Mouse (Mus musculus) WW6 (cell line): ENCODE results near the gene Nhej1.
A peak's percentile ranks its signal among the peaks of the same experiment; 100 is the strongest.

Source experiments
- DNase-seq: peaks from one replicate; pipeline ENCODE4 v3.0.0-alpha.2; 2013; ENCODE audit warnings: low read depth, low spot score

Gene Nhej1

GRCm38 (mm10) chr1:75124346-75125321 lies at the start of gene Nhej1:
Gene Nhej1, minus strand, starts transcription at chr1:75125200.
- DNase-seq: peak; percentile 88

- peak; percentile 90 for DNase-seq
These were observed 43.8 kb upstream of the Nhej1 start, which contains the start of gene Zfand2b for GRCm38 (mm10) chr1:75168472-75169464. Gene Zfand2b, plus strand, starts transcription at chr1:75168646.

GRCm38 (mm10) chr1:75168093-75168471 lies 43.1 kb upstream of the Nhej1 start:
- no peak for DNase-seq

- DNase-seq: no peak
These were observed 35.2 kb upstream of the Nhej1 start for GRCm38 (mm10) chr1:75160256-75160617.

- DNase-seq: no peak
These were observed 34.7 kb upstream of the Nhej1 start for GRCm38 (mm10) chr1:75159540-75160255.

GRCm38 (mm10) chr1:75158990-75159389 lies 34.0 kb upstream of the Nhej1 start:
- DNase-seq: no peak

GRCm38 (mm10) chr1:75155837-75156236 lies 30.8 kb upstream of the Nhej1 start:
- DNase-seq: no peak

DNA sequence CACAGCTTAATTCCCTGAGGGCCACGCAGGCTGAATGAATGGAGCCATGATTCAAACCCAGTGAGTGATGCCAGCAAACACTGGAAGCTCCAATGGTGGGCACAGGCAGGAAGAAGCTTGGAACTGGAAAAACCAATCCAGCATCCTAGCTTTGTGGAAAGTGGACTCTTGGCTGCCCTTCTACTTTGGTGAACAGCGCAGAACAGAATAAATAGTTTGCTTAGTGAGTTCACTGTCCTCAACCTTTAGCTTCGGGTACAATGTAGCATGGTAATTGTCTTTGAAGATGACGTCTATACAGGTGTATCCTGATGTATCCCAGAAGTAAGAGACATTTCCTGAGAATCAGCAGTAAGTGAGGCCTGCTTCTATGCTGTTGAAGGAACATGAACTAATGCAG lies 23.7 kb upstream of the Nhej1 start:
- DNase-seq: no peak

DNA sequence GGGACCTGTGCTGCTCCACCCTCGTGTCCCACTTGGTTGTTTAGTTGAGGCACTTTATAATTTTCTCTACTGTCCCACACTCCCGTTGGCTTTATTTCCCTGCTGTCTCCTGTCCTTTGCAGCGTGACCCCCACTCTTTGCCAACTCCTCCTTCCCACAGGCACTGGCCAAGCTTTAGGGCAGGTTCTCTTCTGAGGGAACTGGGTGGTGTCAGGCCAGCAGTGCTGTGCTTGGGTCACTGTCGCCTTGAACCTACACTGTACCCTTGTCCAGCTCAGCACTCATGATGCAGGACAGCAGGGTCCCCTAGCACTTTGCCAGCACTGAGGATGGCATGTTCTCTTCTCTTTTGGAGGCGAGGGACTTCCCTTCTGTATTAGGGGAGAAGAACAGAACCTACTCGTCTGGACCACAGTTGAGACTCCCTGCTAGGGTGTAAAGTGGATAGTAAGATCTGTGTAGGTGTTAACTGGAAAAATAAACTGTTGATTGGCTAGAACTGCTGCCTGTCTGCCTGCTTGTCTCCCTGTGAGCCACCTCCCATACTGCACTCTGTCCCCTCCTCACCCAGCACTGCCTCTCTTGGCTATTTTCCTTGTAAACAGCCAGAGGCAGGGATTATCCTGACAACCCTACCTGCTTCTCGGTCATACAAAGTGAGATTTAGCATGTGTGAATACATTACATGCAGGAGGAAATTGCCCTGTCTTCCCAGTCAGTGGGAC lies 22.6 kb upstream of the Nhej1 start:
- DNase-seq: no peak

GRCm38 (mm10) chr1:75145589-75145988 lies 20.6 kb upstream of the Nhej1 start:
- DNase-seq: no peak

DNA sequence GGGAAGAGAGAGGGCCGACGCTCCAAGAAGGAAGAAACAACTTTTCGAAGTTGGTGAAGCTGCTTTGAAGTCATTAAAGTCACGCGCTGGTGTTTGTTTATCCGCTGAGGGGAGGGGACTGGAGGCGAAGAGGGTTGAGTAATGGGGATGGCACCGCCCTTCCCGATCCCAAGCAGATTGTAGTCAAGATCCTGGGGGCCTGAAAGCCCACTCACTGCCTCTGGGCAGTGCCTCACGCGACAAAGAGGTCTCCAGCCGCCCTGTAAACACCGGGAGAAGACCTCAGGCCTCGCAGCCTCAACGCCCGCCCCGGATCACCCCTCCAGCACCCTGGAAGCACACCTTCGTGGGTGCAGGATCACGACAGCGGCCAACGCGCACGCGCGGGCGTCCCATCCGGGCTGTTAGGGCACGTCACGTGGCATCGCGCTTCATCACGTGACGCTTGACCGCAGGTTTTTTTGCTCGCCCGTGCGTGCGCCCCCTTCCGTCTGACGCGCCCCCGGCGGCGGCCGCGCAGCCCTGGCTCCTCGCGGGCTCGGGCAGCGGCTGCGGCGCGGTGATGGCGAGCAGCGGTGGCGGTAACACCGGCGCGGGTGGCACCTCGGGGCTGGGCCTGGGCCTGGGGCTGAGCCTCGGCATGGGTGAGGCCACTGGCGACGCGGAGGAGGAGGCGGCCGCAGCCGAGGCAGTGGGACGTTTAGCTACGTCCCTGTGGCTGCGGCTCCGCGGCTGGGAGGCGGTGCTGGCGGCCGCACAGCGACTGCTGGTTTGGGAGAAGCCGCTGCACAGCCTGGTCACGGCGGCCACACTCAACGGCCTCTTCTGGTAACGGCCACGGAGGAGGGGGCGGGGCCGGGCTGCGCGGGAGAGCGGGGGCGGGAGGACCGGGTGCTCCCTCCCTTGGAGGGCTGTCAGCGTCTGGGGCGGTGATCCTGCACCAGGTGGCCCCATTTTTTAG lies 17.6 kb upstream of the Nhej1 start, which contains the start of the genes Cnppd1 and Retreg2:
Gene Cnppd1, minus strand, starts transcription at position 411 of the 961 bp plus-strand sequence.
Gene Retreg2, plus strand, starts transcription at position 478 of the 961 bp plus-strand sequence.
- peak; percentile 83 for DNase-seq

GRCm38 (mm10) chr1:75141486-75142190 lies 16.6 kb upstream of the Nhej1 start:
- no peak for DNase-seq

DNA sequence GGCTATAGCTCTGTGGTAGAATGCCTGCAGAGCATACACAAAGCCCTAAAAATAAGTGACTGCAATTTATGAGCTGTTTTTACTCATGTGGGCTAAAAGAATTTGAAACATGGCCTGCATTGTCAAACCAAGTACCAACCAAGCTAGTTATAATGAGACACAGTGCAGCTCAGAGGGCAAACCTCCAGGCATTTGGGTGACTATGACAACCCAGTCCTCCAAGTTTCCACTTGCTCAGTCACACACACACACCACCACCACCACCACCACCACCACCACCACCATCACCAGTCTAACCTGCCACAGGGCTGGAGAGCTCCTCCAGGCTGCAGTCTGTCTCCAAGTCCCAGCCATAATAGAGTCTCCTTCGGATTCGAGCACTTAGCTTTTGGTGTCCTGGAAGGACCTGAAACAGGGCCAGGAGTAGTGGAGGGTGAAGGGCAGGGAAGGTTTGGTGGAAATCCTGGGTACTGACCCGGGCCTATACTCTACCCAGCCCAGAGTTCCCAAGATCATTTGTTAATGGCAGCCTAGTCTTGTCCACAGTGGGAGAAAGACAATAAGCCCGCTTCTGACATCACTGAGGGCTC lies 15.7 kb upstream of the Nhej1 start:
- DNase-seq: no peak

GRCm38 (mm10) chr1:75138448-75138847 lies 13.4 kb upstream of the Nhej1 start:
- no peak for DNase-seq

- no peak for DNase-seq
These were observed 11.7 kb upstream of the Nhej1 start for GRCm38 (mm10) chr1:75136730-75137129.

GRCm38 (mm10) chr1:75136293-75136692 lies 11.3 kb upstream of the Nhej1 start:
- no peak for DNase-seq

DNA sequence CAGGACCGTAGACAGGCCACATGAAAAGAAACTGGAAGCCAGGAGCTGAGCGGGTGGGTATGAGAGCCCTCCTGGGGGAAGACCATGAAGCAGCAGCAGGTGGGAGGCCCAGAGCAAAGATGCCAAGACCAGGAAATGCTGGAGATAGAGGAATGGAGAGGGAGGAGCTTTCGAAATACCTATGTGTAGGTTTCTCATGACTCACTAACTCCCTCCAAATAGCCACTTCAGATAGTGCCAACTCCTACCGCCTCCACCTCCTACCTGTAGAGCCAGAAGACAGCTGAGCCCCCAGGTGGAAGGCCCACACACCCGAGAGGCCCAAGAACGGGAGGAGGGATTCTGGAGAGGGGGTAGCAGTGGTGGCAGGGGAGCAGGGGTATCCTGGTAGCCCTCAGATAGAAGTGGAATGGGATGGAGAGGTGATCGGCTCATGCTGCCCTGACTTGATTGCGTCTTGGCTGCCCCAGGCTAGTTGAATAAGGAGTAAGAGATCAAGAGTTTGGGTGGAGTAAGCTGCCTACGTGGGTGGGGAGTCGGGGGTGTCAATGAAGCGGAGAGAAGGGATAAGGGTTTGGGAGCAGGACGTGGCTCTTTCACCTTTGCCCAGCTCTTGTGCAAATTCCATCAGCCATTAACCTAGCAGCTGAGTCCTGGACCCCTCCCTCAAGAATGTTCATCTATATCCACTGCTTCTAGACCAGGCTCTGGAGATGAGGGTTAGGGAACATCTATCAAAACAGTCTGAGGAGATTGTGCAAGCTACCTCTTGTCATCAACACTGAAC lies 8.6 kb upstream of the Nhej1 start, which contains the start of gene Slc23a3:
Gene Slc23a3, minus strand, starts transcription at position 470 of the 787 bp plus-strand sequence.
- no peak for DNase-seq
